Mouse (Mus musculus): Measurements from ENCODE around the gene Hormad2.

Hormad2 gene

DNA sequence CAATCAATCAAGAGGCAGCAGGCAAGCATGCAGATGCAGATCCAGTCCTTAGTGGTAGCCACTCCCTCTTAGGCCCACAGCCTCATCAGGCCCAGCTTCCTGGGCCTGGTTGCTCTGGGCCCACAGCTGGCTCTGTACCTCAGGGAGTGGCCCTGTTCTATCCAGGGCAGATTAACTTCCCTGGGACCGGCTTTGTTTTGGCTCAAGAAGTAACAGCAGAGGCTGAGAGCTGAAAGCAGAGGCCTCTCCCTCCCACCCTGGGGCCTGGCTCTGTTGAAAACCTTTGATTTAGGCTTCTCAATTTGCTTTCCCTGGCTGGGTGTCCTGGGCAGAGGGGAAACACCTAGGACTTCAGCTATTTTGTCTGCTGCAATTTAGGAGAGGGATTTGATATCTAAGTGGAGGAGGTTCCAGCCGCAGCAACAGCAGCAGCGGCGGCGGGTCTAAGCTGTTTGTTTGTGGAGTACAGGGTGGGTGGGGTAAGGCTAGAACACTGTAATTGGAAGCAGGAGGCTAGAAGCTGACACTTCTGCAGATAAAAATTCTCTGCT, 138.5 kb downstream of the Hormad2 start:
- no peak for DNase-seq (ENCODE audit: low spot score)

DNA sequence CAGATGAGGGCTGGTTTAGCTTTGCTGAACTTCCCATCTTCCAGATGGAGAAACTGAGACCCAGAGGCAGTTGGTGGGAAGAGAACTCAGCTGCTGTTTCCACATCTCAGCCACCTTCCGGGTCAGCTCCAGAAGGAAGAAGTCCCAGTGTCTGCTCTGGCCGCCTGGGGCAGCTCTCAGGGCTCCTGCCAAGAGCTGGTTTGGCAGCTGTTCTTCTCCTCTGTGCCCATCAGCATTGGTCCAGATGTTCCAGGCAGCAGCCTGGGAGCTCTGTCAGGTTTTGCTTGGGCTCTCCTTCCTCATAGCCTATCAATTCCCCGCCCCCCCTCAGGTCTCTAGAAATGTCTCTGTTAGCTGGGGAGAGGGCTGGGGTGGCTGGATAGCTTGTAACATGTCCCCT, 140.2 kb downstream of the Hormad2 start:
- DNase-seq (ENCODE audit: low spot score): no peak

DNA sequence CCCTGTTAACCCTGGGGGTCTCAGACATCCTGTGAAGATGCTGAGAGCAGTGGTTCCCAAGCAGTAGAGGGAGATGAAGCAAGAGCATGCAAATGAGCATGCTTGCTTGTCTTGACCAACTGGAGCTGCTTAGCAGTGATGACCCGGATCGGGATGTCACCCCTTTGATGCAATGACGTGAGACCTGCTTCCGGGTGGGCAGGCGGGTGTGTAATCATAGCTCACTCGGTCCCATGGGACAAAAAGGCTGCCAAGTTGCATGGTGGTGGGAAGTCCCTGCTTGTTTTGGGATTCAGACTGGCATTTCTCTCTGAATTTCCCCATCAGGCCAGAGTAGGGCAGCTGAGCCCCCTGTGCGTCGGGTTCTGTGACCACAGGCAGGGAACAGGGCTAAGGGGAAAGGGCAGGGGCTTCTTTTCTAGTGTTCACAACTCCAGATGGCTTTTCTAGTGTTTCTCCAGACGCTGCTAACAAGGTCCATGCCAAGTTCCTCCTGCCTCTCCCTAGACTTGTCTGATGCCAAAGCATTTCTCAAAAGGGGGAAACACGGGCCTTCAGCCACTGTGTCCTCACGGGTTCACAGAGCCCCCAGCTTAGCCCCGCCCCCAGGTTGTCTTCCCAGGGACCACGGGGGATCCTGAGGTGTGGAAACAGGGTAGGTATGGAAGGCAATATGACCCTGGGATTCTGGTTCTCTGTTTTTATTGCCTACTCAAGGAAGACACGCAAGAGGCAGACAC, 141.0 kb downstream of the Hormad2 start:
- no peak for DNase-seq (ENCODE audit: low spot score)

DNA sequence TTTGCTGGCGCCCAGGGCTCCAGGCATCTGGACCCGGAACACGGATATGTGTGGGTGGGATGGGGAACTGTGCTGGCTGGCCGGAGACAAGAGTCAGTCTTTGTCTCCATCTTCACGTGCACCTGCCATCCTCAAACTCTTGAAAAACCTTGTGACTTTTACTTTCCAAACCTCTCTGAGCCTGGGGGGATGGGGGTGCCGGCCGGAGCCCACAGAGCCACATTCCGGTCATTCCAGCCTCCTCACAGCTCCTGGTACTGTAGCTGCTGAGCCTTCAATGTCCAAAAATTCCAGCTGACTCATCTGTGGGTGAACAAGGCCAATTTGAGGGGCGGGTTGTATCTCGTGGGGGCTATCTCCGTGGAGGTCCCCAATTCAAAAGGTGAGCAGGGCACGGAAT, 141.7 kb downstream of the Hormad2 start:
- DNase-seq (ENCODE audit: low spot score): no peak

DNA sequence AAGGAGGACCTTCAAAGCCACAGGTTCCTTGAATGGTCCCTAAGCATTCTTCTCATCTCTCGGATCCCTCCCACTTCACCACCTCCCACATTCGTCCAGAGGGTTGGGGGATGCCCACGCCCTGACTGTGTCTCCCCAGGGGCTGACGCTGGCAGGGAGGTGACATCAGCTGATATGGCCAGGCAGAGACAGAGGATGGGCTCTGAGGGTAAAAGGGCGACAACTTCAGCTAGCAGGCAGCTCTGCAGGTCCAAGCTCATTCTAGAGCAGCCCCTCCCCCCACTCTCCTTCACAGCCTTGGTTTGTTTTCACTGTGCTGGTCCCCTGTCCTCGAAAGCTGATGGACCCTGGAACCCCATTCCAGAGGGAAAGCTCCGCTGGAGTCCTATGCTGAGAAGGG, 142.3 kb downstream of the Hormad2 start:
- DNase-seq (ENCODE audit: low spot score): no peak

DNA sequence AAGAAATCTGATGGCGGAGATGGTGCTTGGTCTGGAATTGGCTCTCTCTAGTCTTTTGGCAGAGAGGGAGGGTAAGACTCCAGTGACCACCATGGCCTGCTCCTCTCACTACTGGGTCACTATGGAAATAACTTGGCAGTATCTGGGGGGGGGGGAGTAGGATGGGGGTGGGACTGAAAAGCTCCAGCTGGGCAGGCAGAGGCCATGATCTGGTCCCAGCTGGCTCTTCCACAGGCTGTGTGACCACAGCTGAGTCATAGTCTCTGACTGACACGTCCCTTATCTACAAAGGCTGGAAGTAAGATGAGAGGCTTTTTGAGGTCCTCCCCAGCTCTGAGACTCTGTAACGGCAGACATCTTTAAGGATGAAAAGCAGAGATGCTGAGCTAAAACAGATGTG, 143.2 kb downstream of the Hormad2 start:
- no peak for DNase-seq (ENCODE audit: low spot score)

DNA sequence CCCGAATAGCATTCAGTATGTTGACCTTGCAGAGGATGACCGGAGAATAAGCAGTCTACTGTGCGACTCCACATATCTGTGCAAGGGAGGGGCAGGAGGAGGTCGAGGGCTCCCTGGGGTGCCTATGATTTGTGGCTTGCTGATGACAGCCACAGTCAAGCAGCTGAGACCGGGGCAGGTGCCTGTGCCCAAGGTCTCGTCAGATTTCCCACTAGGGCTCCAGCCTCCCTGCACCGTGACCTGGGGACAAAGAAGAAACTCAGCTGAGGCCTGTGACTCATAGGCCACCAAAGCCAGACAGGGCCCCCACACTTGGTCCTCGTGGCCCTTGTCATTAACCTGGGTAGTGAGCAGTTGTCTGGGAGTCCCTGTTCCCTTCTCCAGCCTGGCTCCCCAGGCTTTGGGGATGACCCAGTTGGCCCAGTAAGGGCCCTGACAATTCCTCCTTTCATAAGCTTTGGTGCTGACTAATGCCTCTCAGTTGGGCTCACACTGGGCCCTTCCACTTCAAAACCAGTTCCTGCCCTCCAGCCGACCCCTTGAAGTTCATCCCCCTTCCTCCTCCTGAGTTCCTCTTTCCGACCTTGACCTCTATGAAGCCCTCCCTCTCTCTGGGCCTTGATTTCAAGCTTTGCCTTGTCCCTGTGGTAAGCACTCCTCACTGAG, 144.2 kb downstream of the Hormad2 start:
- DNase-seq (ENCODE audit: low spot score): no peak
